Mouse (Mus musculus) large intestine, adult 2 months (tissue): ENCODE measurements around the gene Sdf2. TPM values are rescaled to one million over a fixed set of nuclear protein-coding genes. Genes with fewer than 3 reads are reported as not detected.
"Not testable (repeated sequence)": the region's sequence is repeated elsewhere in the genome, so short reads cannot be mapped to it uniquely, and the experiment has no call there.

Experiments
- DNase-seq: peaks from one replicate; pipeline ENCODE4 v3.0.0-alpha.2; 2012; ENCODE audit warnings: low read depth, low spot score
- WGBS: fragments of 180-500 bp; shearing (Covaris S2); methylation state at CpG from one replicate; pipeline ENCODE4 v1.1.7; 2018; 5-methylcytosine and 5-hydroxymethylcytosine counted together
- polyA plus RNA-seq: library from polyadenylated mRNA; depleted of rRNA; stranded (reverse); fragments of >200 nt; gene quantifications from 2 replicates; pipeline ENCODE4 v1.2.3, GENCODE M21; 2012; rRNA removed

Sdf2 gene
- polyA plus RNA-seq, 1 experiment, result 94.8 TPM

GRCm38 (mm10) chr11:78260489-78261258, 15.1 kb downstream of the Sdf2 start:
- WGBS, result 91% methylated on average over 2 of the region's 2 CpGs
- no peak for DNase-seq

DNA sequence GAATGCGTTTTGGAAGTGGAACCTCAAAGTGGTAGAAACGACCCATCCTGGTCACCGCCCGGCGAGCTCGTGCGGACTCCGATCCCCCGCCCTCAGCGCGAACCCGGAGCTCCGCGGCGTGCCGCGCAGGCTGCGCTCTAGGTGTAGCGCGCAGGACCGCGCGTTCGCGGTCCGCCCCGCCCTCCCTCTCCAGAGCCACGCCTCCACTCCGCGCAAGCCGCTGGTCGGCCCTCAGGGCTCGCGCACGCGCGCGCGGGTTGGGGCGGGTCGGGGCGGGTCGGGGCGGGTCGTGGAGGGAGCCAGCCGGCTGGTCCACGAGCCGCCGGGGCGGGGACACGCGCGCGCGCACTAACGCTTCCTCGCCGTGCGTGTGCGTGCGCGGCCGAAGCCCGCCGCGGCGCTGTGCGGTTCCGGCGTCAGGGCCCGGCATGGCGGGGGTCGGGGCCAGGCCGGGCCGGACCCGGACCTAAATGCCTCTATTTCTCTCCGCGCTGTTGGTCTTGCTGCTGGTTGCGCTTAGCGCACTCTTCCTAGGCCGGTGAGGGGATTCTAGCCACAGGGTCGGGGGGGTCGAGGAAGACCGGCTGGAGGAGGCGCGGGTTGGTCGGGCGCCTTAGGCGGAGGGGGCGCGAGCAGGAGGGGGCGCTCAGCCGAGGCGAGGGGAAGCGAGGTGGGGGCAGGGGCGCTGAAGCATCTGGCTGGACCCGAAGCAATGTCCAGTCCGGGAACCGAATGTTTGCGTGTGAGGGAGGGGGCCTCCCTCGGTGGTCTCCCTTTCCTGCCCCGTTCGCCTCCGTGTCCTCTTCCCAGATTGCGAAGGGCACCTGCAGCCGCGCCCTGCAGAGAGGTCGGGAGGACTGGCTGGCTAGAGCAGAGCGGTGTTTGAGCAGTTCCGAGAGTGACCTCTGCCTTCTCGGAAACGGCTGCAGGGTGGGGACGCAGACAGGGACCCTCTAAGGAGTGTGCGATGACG, 16.1 kb downstream of the Sdf2 start, which contains the start of gene 2610507B11Rik:
TSS of gene 2610507B11Rik (plus strand) at position 373 of the 973 bp plus-strand sequence.
- DNase-seq, result peak; percentile 56
- under 1% methylated on average over 113 of the region's 115 CpGs for whole genome bisulfite sequencing

DNA sequence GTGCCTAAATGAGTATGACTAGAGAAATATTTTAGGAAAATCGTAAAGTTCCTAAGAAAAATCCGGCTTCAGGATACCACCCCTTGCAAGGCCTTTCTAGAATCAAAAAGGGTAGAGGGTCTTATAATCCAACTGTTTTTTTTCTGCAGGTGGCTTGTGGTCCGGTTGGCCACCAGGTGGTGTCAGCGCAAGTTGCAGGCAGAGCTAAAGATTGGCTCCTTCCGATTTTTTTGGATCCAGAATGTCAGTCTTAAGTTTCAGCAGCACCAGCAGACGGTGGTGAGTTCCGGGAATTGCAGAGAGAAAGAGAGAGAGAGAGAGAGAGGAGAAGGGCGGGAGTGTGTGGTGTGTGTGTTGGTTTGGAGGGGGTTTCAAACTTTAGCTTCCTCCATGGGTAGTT, 17.0 kb downstream of the Sdf2 start:
- DNase-seq, result no peak
- 4% methylated on average over 8 of the region's 8 CpGs for WGBS

GRCm38 (mm10) chr11:78265571-78265970, 20.0 kb downstream of the Sdf2 start:
- 90% methylated on average over 6 of the region's 6 CpGs for WGBS
- DNase-seq, result no peak

- 92% methylated on average over 13 of the region's 13 CpGs for WGBS
- no peak for DNase-seq
These were observed 26.4 kb downstream of the Sdf2 start for GRCm38 (mm10) chr11:78271986-78272385.

DNA sequence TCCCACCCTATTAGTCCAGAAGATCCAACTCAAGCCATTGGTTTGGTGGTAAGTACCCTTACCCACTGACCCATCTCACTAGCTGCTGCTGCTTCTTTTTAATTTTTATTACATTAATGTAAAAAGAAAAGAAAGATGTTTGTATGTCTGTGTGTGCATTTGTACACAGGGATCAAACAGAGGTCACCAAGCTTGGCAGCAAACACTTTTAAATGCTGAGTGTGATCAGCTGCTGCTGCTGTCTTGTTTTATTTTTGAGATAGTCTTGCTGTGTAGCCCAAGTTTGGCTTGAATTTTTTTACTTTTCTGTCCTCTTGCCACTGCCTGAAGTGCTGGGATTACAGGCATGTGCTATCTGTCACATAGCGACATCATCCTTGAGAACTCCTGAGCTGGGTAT, 30.1 kb downstream of the Sdf2 start:
- WGBS, result 95% methylated on average over 1 of the region's 1 CpGs
- DNase-seq, result no peak

- DNase-seq, result not testable (repeated sequence)
- WGBS, result 94% methylated on average over 4 of the region's 4 CpGs
These were observed 30.6 kb downstream of the Sdf2 start for GRCm38 (mm10) chr11:78276169-78276568.

DNA sequence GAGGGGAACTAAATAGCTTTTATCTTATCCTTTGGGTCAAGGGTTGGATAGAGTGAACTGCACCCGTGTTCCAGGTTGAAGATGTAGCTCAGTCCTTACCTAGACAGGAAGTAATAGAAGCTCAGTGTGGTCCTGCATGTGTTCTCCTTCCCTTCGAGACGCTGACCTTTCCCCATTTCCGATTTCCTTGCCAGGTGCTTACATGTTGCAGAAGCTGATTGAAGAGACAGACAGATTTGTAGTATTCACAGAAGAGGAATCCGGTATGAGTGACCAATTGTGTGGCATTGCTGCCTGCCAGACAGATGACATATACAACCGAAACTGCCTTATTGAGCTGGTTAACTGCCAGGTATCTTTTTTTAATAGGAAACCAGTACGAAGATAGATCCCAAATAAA, 33.3 kb downstream of the Sdf2 start:
- DNase-seq, result no peak
- 75% methylated on average over 7 of the region's 7 CpGs for WGBS

DNA sequence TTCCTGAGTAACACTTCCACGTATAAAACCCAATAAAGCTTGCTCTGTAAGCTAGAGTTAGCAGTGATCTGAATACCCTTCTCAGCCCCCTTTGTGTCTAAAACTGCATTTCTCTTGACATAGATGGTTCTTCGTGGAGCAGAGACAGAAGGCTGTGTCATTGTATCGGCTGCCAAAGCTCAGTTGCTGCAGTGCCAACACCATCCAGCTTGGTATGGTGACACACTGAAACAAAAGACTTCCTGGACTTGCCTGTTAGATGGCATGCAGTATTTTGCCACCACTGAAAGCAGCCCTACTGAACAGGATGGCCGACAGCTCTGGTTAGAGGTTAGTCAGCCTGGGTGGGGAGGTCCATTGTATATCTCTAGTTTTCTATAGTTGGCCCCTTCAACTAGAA, 34.0 kb downstream of the Sdf2 start:
- no peak for DNase-seq
- WGBS, result 85% methylated on average over 4 of the region's 4 CpGs

GRCm38 (mm10) chr11:78289146-78289763, 43.7 kb downstream of the Sdf2 start:
- WGBS, result 80% methylated on average over 7 of the region's 7 CpGs
- DNase-seq, result no peak

- 91% methylated on average over 4 of the region's 4 CpGs for WGBS
- no peak for DNase-seq
These were observed 45.1 kb downstream of the Sdf2 start, which contains the start of gene BC030499 for GRCm38 (mm10) chr11:78290654-78291053. BC030499 (plus strand) TSS chr11:78290841.

DNA sequence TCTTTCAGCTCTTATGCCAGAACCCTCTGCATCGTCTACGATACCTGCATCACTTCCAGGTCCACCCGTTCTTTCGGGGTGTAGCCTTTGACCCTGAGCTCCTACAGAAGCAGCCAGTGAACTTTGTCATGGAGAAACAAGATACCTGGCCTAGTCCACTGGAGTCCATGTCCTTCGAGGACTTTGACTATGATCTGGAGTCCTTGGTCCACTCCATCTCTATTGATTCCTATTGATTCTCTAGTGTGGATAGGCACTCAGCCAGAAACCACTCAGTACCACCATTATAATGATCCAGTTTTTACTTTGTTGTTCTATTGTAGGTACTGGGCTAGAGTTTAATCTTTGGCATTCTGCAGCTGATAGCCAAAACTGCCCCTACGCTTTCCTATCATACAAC, 49.0 kb downstream of the Sdf2 start:
- no peak for DNase-seq
- WGBS, result 88% methylated on average over 6 of the region's 6 CpGs

DNA sequence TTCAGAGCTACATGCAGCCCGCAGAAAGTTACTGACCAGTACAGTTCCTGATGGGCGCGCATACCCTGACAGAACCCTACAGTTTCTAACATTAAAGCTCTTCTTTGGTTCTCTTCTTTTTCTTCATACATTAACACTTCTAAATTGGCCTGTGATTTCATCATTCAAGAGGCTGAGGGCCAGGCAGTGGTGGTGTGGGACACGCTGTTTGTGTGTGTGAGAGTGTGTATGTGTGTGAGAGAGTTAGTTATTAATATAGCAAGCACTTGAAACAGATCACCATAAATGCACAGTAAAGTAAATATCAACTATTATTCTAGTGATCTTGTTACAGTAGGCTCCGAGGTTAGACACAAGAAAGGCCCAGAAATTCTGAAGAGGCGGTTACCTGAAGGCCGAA, 55.4 kb downstream of the Sdf2 start:
- 61% methylated on average over 7 of the region's 7 CpGs for WGBS
- DNase-seq, result no peak

DNA sequence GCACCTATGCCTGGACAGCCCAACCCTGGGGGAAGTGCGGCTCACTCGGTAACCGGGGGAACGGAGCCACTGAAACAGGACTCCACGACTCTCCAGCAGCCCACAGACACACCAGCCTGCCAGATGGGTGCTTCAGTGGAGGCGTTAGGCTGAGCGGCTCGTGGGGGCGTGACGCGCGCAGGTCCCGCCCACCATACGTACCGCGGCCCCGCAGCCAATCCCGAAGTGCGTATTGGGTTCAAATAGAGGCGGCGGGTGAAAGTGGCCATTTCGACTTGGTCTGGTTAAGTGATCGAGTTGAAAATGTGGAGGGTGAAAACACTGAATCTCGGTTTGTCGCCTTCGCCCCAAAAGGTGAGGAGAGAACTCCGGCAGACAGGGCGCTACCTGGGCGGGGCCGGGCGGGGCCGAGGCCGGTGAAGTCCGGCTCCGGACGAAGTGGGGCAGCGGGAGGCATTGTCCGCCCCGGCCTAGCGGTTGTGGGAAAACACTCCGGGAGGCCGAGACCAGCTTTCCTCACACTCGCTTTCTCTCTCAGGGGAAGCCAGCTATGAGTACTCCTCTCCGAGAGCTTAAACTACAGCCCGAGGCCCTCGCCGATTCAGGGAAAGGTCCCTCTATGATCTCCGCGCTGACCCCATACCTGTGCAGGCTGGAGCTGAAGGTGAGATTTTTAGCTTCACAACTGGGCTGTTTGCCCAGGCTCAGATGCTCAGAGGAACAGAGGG, 56.0 kb downstream of the Sdf2 start, which contains the start of gene Spag5:
TSS of gene Spag5 (plus strand) at position 173 of the 728 bp plus-strand sequence.
- DNase-seq, result peak; percentile 46
- under 1% methylated on average over 49 of the region's 49 CpGs for WGBS

Other genes starting within 250 kb of the Sdf2 start
- gene Dhrs13, start 213.5 kb upstream of the Sdf2 start, polyA plus RNA-seq, result 4.7 and 5.0 TPM in 2 replicates
- 27.9 and 33.9 TPM in 2 replicates for gene Flot2, start 207.8 kb upstream of the Sdf2 start, polyA plus RNA-seq
- 26.1 and 27.3 TPM in 2 replicates for gene Eral1, start 165.4 kb upstream of the Sdf2 start, polyA plus RNA-seq
- 7.8 and 14.5 TPM in 2 replicates for gene Fam222b, start 151.1 kb upstream of the Sdf2 start, polyA plus RNA-seq
- 68.9 and 93.3 TPM in 2 replicates for gene Traf4, start 80.2 kb upstream of the Sdf2 start, polyA plus RNA-seq
- gene Nek8, start 69.1 kb upstream of the Sdf2 start, polyA plus RNA-seq, result 6.6 and 9.1 TPM in 2 replicates
- 6.8 and 15.2 TPM in 2 replicates for gene Tlcd1, start 69.0 kb upstream of the Sdf2 start, polyA plus RNA-seq
- gene Rpl23a, start 62.2 kb upstream of the Sdf2 start, polyA plus RNA-seq, result 262 and 337 TPM in 2 replicates
- 10.7 and 11.2 TPM in 2 replicates for gene Rab34, start 57.3 kb upstream of the Sdf2 start, polyA plus RNA-seq
- 0.30 TPM in 1 of 2 replicates, not detected in the other for gene Proca1, start 52.4 kb upstream of the Sdf2 start, polyA plus RNA-seq
- gene Supt6, start 241 bp downstream of the Sdf2 start, polyA plus RNA-seq, result 17.4 and 19.8 TPM in 2 replicates
- 49.5 and 72.1 TPM in 2 replicates for gene 2610507B11Rik, start 16.0 kb downstream of the Sdf2 start, polyA plus RNA-seq
- 0.22 and 0.32 TPM in 2 replicates for gene BC030499, start 45.1 kb downstream of the Sdf2 start, polyA plus RNA-seq
- 11.2 and 15.8 TPM in 2 replicates for gene Spag5, start 55.8 kb downstream of the Sdf2 start, polyA plus RNA-seq
- 7.0 and 7.4 TPM in 2 replicates for gene Aldoc, start 77.2 kb downstream of the Sdf2 start, polyA plus RNA-seq
- 64.4 and 82.0 TPM in 2 replicates for gene Pigs, start 82.7 kb downstream of the Sdf2 start, polyA plus RNA-seq
- gene Unc119, start 97.7 kb downstream of the Sdf2 start, polyA plus RNA-seq, result 27.1 and 31.2 TPM in 2 replicates
- gene Foxn1, start 140.8 kb downstream of the Sdf2 start, polyA plus RNA-seq, result not detected in 2 replicates
- gene Slc13a2, start 176.5 kb downstream of the Sdf2 start, polyA plus RNA-seq, result 171 and 272 TPM in 2 replicates
- gene Slc46a1, start 220.0 kb downstream of the Sdf2 start, polyA plus RNA-seq, result 26.6 and 27.5 TPM in 2 replicates